Mouse (Mus musculus) brain, embryonic 18.5 days (tissue): ENCODE results near the gene Apom.
"Not testable (repeated sequence)": the region's sequence is repeated elsewhere in the genome, so short reads cannot be mapped to it uniquely, and the experiment has no call there.

Experiments used
- DNase-seq: peaks from one replicate; pipeline ENCODE4 v3.0.0-alpha.2; 2012; ENCODE audit warnings: low read depth, low spot score

Gene Apom

DNA sequence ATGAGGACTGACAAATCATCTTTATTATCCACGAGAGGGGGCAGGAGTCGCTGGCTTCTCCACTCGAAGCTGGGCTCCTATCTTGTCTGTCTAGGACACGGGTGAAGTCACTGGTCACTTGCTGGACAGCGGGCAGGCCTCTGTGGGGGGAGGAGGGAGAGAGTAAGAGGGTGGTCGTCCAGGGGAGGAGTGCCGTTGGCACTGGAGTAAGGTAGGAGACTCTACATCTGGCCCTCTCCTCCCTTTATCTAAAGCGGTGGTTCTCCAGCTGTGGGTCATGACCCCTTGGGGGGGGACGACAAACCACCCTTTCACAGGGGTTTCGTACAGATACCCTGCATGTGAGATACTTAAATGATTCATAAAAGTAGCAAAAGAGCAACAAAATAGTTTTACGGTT is 2.9 kb downstream of the Apom start:
- DNase-seq, result no peak

DNA sequence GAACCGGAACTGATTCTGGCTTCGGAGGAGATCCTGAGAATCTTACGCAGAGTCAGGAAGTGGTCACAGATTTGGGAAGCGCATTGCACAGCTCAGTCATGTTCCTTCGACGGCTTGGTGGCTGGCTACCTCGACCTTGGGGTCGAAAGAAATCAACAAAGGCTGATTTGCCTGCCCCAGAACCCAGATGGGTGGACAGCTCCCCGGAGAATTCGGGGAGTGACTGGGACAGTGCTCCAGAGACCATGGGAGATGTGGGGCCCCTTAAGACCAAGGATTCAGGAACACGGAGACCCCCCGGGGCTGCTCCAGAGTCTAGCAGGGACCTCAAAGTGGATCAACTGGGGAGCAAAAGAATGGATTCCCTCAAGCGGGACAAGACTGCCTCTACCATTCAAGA is 4.8 kb downstream of the Apom start:
- no peak for DNase-seq

DNA sequence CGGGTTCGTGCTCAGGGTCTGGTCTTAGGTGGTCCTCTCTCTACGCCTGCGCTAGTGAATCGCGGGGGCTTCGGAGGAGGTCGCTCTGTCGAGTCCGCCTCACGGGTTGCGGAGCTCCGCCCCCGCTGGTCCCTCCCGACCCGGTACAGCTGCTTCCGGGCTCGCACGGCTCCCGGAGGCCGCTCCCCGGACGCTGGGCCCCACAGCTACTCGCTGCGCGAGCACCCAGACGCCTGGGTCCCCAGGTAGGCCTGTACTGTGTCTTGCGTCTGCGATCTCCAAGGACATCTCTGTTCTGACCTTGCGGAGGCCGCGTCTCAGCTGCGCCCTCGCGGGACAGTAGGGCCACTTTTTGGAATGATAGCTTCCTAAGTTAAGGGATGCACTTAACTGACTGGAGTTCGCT is 5.6 kb downstream of the Apom start, which contains the start of gene D17H6S53E:
Gene D17H6S53E (plus strand): TSS at position 168 of the 406 bp plus-strand sequence.
- DNase-seq, result peak; percentile 49

DNA sequence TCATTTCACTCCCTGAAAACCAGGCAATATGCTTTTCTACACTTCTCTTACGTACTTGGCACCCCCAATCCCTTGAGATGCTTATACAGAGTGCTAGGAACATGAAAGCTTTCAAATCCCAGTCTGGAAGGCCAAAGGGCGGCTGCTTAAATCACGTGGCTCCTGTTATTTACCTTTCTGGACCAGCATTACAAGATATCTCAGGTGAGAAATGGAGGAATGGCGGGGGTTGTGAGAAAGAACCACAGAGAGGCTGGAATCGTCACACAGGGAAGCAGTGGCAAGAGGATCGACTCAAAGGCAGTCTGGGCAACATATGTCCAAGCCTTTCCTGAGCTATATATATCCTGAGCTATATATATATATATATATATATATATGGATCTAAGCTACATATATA is 6.3 kb downstream of the Apom start:
- DNase-seq, result no peak

GRCm38 (mm10) chr17:35125081-35125480 is 6.8 kb downstream of the Apom start:
- DNase-seq, result no peak

DNA sequence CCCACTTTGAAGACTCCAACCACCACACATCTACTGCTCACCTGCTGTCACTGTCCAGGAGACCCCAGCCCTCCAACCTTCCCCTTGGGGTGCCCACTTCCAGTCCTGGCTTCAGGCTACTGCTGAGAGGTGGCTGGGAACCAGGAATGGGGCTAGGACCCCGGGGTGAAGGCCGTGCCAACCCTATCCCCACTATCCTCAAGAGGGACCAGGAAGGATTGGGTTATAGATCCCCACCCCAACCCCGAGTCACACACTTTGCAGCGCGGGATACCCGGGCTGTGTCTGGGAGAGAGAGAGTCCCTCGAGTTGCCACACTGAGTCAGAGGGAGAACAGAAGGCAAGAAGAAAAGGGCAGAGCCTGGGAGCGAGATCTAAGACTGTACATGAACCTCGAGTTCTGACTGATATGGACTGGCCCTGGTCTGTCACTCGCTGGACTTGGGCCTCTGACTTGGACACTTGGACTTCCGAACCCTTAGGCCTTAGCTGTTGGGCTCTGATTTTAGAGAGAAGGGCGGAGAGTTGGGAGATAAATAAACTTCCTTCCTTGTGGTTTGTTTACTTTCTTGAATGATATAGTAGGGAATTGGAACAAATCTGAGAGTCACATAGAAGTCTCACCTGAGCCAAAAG is 7.5 kb downstream of the Apom start:
- not testable (repeated sequence) for DNase-seq

DNA sequence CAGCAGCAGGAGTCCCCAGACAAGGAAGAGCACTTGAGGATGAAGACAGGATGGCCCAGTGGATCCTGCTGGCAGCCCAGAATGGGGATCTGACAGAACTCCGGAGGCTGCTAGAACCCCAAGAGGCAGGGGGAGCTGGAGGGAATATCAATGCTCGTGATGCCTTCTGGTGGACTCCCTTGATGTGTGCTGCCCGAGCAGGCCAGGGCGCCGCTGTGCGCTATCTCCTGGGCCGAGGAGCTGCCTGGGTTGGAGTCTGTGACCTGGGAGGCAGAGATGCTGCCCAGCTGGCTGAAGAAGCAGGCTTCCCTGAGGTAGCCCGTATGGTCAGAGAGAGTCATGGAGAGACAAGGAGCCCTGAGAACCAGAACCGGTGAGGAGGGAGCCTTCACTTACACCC is 8.6 kb downstream of the Apom start:
- DNase-seq, result not testable (repeated sequence)

DNA sequence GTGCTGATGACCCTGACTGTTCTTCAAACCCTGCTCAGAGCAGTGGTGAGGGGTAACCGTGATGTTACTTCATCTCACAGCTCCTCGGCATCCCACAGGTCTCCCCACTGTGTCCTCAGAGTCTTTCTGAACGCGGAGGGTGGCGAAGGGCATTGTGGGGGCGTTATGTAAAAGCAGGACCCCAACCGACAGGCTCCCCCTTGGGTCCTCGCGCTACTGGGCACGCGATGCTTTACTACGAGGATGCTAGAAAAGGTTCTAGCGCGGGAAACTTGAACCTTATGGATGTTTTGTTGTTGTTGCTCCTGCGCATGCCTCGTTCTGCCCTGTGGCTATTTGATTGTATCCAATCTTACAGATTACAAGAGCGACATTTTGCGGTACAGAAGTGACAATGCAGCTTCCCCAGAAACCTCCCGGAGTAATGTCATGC is 10.0 kb downstream of the Apom start, which contains the start of gene Csnk2b:
Gene Csnk2b (minus strand): TSS at position 183 of the 433 bp plus-strand sequence.
- DNase-seq, result peak; percentile 68

DNA sequence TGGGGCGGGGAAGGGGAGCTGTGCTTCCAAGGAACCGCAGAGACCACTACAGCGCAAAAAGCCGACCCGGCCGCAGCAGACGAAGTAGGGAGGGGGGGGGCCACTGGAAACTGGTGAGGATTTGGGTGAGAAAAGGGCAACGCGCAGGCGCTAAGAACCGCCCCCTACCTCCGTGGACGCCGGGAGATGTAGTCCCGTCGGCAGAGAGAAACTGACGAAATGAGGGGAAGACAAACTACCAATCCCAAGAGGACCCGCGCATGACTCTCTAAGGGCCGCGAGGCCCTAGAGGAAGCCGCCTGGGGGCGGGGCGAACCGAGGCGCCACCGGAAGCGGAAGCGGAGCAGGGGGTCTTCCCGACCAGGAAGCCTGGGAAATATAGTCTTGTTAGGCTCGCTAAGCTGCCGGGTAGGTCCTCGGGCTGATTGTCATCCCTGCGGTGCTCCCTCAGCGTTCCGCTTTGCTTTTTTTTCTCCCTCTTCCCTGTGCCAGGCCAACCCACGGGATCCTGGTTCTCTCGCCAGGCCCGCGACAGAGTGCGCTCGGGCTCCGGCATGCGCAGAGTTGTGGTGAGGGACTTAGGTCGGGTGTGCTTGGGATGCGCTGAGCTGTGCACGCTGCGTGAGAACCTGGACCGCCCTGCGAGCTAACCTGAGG is 10.6 kb downstream of the Apom start, which contains the start of gene Gpank1:
Gene Gpank1 (plus strand): TSS at position 313 of the 657 bp plus-strand sequence.
- peak; percentile 98 for DNase-seq

DNA sequence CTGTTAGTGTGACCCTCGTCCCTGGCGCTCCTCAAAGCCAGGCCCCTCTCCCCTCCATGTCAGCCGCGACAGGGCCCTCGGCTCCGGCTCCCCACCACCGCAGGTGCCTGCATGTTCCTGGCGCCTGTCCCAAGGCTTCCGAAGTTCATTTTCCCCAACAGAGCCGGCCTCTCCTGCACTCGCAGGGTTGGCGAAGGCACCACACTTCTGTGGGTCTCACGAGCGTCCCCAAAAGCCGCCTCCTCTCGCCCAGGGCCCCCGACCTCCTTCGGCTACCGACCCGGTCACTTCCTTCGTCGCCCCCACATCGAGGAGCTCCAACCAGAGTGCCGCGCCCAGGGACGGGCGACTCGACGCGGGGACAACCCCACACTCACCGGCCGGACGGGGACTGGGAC is 11.1 kb downstream of the Apom start:
- no peak for DNase-seq

GRCm38 (mm10) chr17:35115046-35116019 is 16.5 kb downstream of the Apom start, which contains the start of gene Ly6g5b:
Gene Ly6g5b (minus strand): TSS chr17:35115428.
- no peak for DNase-seq

GRCm38 (mm10) chr17:35111774-35112173 is 20.1 kb downstream of the Apom start:
- no peak for DNase-seq

- no peak for DNase-seq
Measured at GRCm38 (mm10) chr17:35108097-35108496, 23.8 kb downstream of the Apom start, which contains the start of gene Ly6g5c. Gene Ly6g5c (plus strand): TSS chr17:35108279.

- DNase-seq, result no peak
Measured at GRCm38 (mm10) chr17:35106522-35106921, 25.3 kb downstream of the Apom start.

GRCm38 (mm10) chr17:35105740-35106389 is 26.0 kb downstream of the Apom start:
- DNase-seq, result no peak

DNA sequence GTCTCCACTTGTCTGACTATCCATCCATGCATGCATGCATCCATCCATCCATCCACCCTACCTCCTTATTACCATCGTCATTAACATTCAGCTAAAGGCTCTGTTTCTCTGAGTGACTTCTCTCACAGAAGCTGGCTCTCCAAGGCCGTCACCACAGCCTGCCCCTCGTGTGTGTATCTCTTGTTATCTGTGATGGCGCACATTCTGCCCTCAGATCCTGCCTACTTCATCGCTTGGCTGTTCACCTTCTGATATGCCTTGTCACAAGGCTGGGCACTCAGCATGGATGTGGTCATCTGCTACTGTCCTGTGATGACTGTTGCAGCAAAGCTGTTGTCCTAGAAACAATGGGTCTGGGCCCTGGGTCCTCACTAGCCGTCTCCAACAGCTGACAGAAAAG is 27.1 kb downstream of the Apom start:
- no peak for DNase-seq

- no peak for DNase-seq
Measured at GRCm38 (mm10) chr17:35104079-35104478, 27.8 kb downstream of the Apom start.

GRCm38 (mm10) chr17:35103221-35103690 is 28.6 kb downstream of the Apom start:
- no peak for DNase-seq

- no peak for DNase-seq
Measured at GRCm38 (mm10) chr17:35102299-35102698, 29.6 kb downstream of the Apom start.

DNA sequence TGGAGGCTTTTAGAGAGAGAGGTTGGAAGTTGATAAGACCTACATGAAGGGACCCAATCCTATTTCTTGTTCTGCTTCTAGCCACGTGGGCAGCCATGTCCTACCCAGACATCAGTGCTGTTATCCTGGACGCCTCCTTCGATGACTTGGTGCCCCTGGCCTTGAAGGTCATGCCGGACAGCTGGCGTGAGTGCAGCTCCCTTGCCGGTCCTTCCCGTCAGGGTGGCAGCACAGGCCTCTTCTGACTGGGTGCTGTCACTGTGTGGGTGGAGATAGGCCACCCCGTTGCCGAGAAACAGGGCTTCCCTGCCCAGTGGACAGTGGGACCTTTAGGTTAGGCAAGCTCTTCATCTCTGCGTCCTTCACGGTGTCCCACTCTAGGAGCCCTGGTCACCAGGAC is 30.7 kb downstream of the Apom start:
- no peak for DNase-seq

DNA sequence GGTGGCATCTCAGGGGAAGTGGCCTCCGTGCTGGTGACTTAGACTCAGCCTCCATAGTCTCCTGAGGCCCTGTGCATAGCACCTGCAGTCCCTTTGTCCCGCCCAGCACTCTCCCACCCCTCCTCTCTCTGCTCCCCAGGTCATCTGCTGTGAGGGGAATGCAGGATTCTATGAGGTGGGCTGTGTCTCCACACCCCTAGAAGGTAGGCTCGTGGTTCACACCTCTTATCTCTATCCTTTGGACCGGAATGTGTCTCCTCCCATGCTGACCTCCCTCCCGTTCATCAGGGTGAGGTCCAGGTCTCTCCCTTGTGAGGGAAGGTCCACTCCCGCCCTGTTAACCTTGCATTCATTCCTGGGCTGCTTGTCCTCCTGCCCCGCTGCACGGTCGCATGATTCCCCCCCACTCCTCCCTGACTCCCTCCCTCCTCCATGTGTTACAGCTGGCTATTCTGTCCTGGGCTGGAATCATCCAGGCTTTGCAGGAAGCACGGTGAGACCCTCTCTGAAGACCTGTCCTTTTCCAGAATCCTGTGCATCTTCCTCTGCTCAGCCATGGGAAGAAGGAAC is 31.6 kb downstream of the Apom start:
- no peak for DNase-seq
